Mouse (Mus musculus): Measurements from ENCODE around the gene Cysltr2. TPM values are rescaled to one million over a fixed set of nuclear protein-coding genes. Genes with fewer than 3 reads are reported as not detected.
A peak's percentile ranks its signal among the peaks of the same experiment; 100 is the strongest.

Cysltr2 gene
- polyA plus RNA-seq (2012; rRNA removed): 2.1 and 3.1 TPM in 2 replicates

- Histone ChIP-seq H3K36me3 (ENCODE audit: control insufficient read depth, insufficient read depth, low read length) (no peaks in the 10 kb centered on the region), H3K27ac (ENCODE audit: insufficient read depth, low read depth, low read length) (peak within 1 kb of the TSS; percentile 20; the same call in 1 of the 2 replicates), H3K4me1 (ENCODE audit: control insufficient read depth, insufficient read depth, insufficient read length, low read length) (no peaks in the 10 kb centered on the region), H3K4me3 (ENCODE audit: low read depth, low read length) (peak within 1 kb of the TSS; percentile 35), H3K27me3 (ENCODE audit: control insufficient read depth, insufficient read depth, low read length) (no peaks in the 10 kb centered on the region)
- TF ChIP-seq CTCF (IDR thresholded peaks at IDR 0.05; ENCODE audit: extremely low read depth, insufficient read length, insufficient replicate concordance, low read depth, low read length) (no peak), POLR2A (IDR thresholded peaks at IDR 0.05; ENCODE audit: low read depth, low read length) (peak; percentile 25; the same call in 1 of the 2 replicates)
- 44% methylated on average over 6 of the region's 6 CpGs for WGBS
Observed at GRCm38 (mm10) chr14:73048937-73049336, at the start of gene Cysltr2. Cysltr2 (minus strand) TSS chr14:73049114.

GRCm38 (mm10) chr14:73094802-73095550 is 46.1 kb upstream of the Cysltr2 start:
- Histone ChIP-seq H3K27me3 (ENCODE audit: control insufficient read depth, insufficient read depth, low read length) (no peaks in the 10 kb centered on the region), H3K36me3 (ENCODE audit: control insufficient read depth, insufficient read depth, low read length) (no peaks in the 10 kb centered on the region), H3K4me1 (ENCODE audit: control insufficient read depth, insufficient read depth, insufficient read length, low read length) (no peaks in the 10 kb centered on the region), H3K27ac (ENCODE audit: insufficient read depth, low read depth, low read length) (no peak overlapping the region), H3K4me3 (ENCODE audit: low read depth, low read length) (no peak overlapping the region)
- TF ChIP-seq CTCF (IDR thresholded peaks at IDR 0.05; ENCODE audit: extremely low read depth, insufficient read length, insufficient replicate concordance, low read depth, low read length): no peak
- no peak for TF ChIP-seq POLR2A (IDR thresholded peaks at IDR 0.05; ENCODE audit: low read depth, low read length)
- WGBS: 63% methylated on average over 13 of the region's 13 CpGs

- TF ChIP-seq POLR2A (IDR thresholded peaks at IDR 0.05; ENCODE audit: low read depth, low read length): no peak
- no peak for TF ChIP-seq CTCF (IDR thresholded peaks at IDR 0.05; ENCODE audit: extremely low read depth, insufficient read length, insufficient replicate concordance, low read depth, low read length)
- Histone ChIP-seq H3K27me3 (ENCODE audit: control insufficient read depth, insufficient read depth, low read length) (no peaks in the 10 kb centered on the region), H3K4me3 (ENCODE audit: low read depth, low read length) (no peak overlapping the region), H3K36me3 (ENCODE audit: control insufficient read depth, insufficient read depth, low read length) (no peaks in the 10 kb centered on the region), H3K4me1 (ENCODE audit: control insufficient read depth, insufficient read depth, insufficient read length, low read length) (no peaks in the 10 kb centered on the region), H3K27ac (ENCODE audit: insufficient read depth, low read depth, low read length) (no peak overlapping the region)
- WGBS: 89% methylated on average over 3 of the region's 3 CpGs
Observed at GRCm38 (mm10) chr14:73092871-73093270, 44.0 kb upstream of the Cysltr2 start.

- Histone ChIP-seq H3K4me1 (ENCODE audit: control insufficient read depth, insufficient read depth, insufficient read length, low read length) (no peaks in the 10 kb centered on the region), H3K27ac (ENCODE audit: insufficient read depth, low read depth, low read length) (no peak overlapping the region), H3K27me3 (ENCODE audit: control insufficient read depth, insufficient read depth, low read length) (no peaks in the 10 kb centered on the region), H3K36me3 (ENCODE audit: control insufficient read depth, insufficient read depth, low read length) (no peaks in the 10 kb centered on the region), H3K4me3 (ENCODE audit: low read depth, low read length) (no peak overlapping the region)
- 84% methylated on average over 1 of the region's 1 CpGs for WGBS
- TF ChIP-seq CTCF (IDR thresholded peaks at IDR 0.05; ENCODE audit: extremely low read depth, insufficient read length, insufficient replicate concordance, low read depth, low read length) (no peak), POLR2A (IDR thresholded peaks at IDR 0.05; ENCODE audit: low read depth, low read length) (no peak)
Observed at GRCm38 (mm10) chr14:73088224-73088623, 39.3 kb upstream of the Cysltr2 start.

- Histone ChIP-seq H3K4me3 (ENCODE audit: low read depth, low read length) (no peak overlapping the region), H3K27ac (ENCODE audit: insufficient read depth, low read depth, low read length) (no peak overlapping the region), H3K4me1 (ENCODE audit: control insufficient read depth, insufficient read depth, insufficient read length, low read length) (no peaks in the 10 kb centered on the region), H3K27me3 (ENCODE audit: control insufficient read depth, insufficient read depth, low read length) (no peaks in the 10 kb centered on the region), H3K36me3 (ENCODE audit: control insufficient read depth, insufficient read depth, low read length) (no peaks in the 10 kb centered on the region)
- no peak for TF ChIP-seq POLR2A (IDR thresholded peaks at IDR 0.05; ENCODE audit: low read depth, low read length)
- no peak for TF ChIP-seq CTCF (IDR thresholded peaks at IDR 0.05; ENCODE audit: extremely low read depth, insufficient read length, insufficient replicate concordance, low read depth, low read length)
- 76% methylated on average over 5 of the region's 5 CpGs for WGBS
Observed at GRCm38 (mm10) chr14:73087746-73088145, 38.8 kb upstream of the Cysltr2 start.

GRCm38 (mm10) chr14:73087247-73087646 is 38.3 kb upstream of the Cysltr2 start:
- 84% methylated on average over 5 of the region's 5 CpGs for WGBS
- Histone ChIP-seq H3K27me3 (ENCODE audit: control insufficient read depth, insufficient read depth, low read length) (no peaks in the 10 kb centered on the region), H3K4me1 (ENCODE audit: control insufficient read depth, insufficient read depth, insufficient read length, low read length) (no peaks in the 10 kb centered on the region), H3K27ac (ENCODE audit: insufficient read depth, low read depth, low read length) (no peak overlapping the region), H3K36me3 (ENCODE audit: control insufficient read depth, insufficient read depth, low read length) (no peaks in the 10 kb centered on the region), H3K4me3 (ENCODE audit: low read depth, low read length) (no peak overlapping the region)
- TF ChIP-seq CTCF (IDR thresholded peaks at IDR 0.05; ENCODE audit: extremely low read depth, insufficient read length, insufficient replicate concordance, low read depth, low read length): no peak
- TF ChIP-seq POLR2A (IDR thresholded peaks at IDR 0.05; ENCODE audit: low read depth, low read length): no peak

GRCm38 (mm10) chr14:73086425-73086824 is 37.5 kb upstream of the Cysltr2 start:
- Histone ChIP-seq H3K4me1 (ENCODE audit: control insufficient read depth, insufficient read depth, insufficient read length, low read length) (no peaks in the 10 kb centered on the region), H3K4me3 (ENCODE audit: low read depth, low read length) (no peak overlapping the region), H3K27ac (ENCODE audit: insufficient read depth, low read depth, low read length) (no peak overlapping the region), H3K36me3 (ENCODE audit: control insufficient read depth, insufficient read depth, low read length) (no peaks in the 10 kb centered on the region), H3K27me3 (ENCODE audit: control insufficient read depth, insufficient read depth, low read length) (no peaks in the 10 kb centered on the region)
- no peak for TF ChIP-seq POLR2A (IDR thresholded peaks at IDR 0.05; ENCODE audit: low read depth, low read length)
- TF ChIP-seq CTCF (IDR thresholded peaks at IDR 0.05; ENCODE audit: extremely low read depth, insufficient read length, insufficient replicate concordance, low read depth, low read length): no peak
- WGBS: 57% methylated on average over 3 of the region's 3 CpGs

Measured in small intestine, adult 2 months (tissue).